Mouse (Mus musculus) cerebellum, adult 2 months (tissue): ENCODE results near the gene Asxl2. TPM values are rescaled to one million over a fixed set of nuclear protein-coding genes. Genes with fewer than 3 reads are reported as not detected.
"Not testable (repeated sequence)": the region's sequence is repeated elsewhere in the genome, so short reads cannot be mapped to it uniquely, and the experiment has no call there.

ENCODE experiments used
- DNase-seq, 2 experiments: peaks; one replicate each; pipeline ENCODE4 v3.0.0; 2021
- H3K27ac ChIP-seq: fragments of 200-500 bp; 2 replicates; pipeline ENCODE4 v1.5.1; 2012; ENCODE audit warnings: low read length, control low read depth, inconsistent platforms; ENCODE audit not compliant: insufficient read depth
- H3K27me3 ChIP-seq: fragments of 200-500 bp; 2 replicates; pipeline ENCODE4 v1.6.1; 2012; ENCODE audit warnings: inconsistent platforms, mild to moderate bottlenecking, low read length, moderate library complexity; ENCODE audit not compliant: control insufficient read depth, insufficient read depth
- H3K4me1 ChIP-seq: fragments of 200-500 bp; 2 replicates; pipeline ENCODE4 v1.6.1; 2011; ENCODE audit warnings: low read length; ENCODE audit not compliant: control insufficient read depth, insufficient read depth
- H3K4me3 ChIP-seq: fragments of 200-500 bp; replicated peaks from 2 replicates; pipeline ENCODE3; 2011; ENCODE audit warnings: mild to moderate bottlenecking, low read depth, low read length, control low read depth; ENCODE audit not compliant: insufficient read depth
- CTCF ChIP-seq: fragments of 200-500 bp; IDR thresholded peaks from 2 replicates; pipeline ENCODE4 v1.5.1; 2011; ENCODE audit warnings: low read depth, mild to moderate bottlenecking, control low read depth, low read length, moderate library complexity, borderline replicate concordance; ENCODE audit not compliant: insufficient read depth
- POLR2A ChIP-seq: fragments of 200-500 bp; IDR thresholded peaks from 2 replicates; pipeline ENCODE4 v1.6.1; 2011; ENCODE audit warnings: low read length, control low read depth, borderline replicate concordance; ENCODE audit not compliant: insufficient read depth
- WGBS: fragments of 180-500 bp; shearing (Covaris S2); methylation state at CpG from one replicate; pipeline ENCODE4 v1.1.7; 2018; 5-methylcytosine and 5-hydroxymethylcytosine counted together
- polyA plus RNA-seq: library from polyadenylated mRNA; depleted of rRNA; stranded (reverse); fragments of >200 nt; gene quantifications from 2 replicates; pipeline ENCODE4 v1.2.3, GENCODE M21; 2012

The Asxl2 gene
- polyA plus RNA-seq, 1 experiment, result 13.7 TPM

- Histone ChIP-seq H3K27me3 (no peaks in the 10 kb centered on the region), H3K4me3 (no peak overlapping the region), H3K27ac (no peak overlapping the region), H3K4me1 (no peaks in the 10 kb centered on the region; the same call in 1 of the 2 replicates)
- WGBS, result 81% methylated on average over 2 of the region's 2 CpGs
- no peak for TF ChIP-seq POLR2A
- no peak for TF ChIP-seq CTCF
- DNase-seq, result no peak
These were observed 36.6 kb upstream of the Asxl2 start for GRCm38 (mm10) chr12:3390071-3390470.

GRCm38 (mm10) chr12:3390577-3391262 is 35.9 kb upstream of the Asxl2 start:
- TF ChIP-seq CTCF, result peak; percentile 93
- TF ChIP-seq POLR2A, result no peak
- H3K4me1 ChIP-seq, result no peaks in the 10 kb centered on the region; the same call in 1 of the 2 replicates
- 21% methylated on average over 12 of the region's 12 CpGs for WGBS
- H3K27me3 ChIP-seq, result no peaks in the 10 kb centered on the region
- peak; percentile 70 to 79 for DNase-seq
- H3K4me3 ChIP-seq, result no peak overlapping the region
- no peak overlapping the region for H3K27ac ChIP-seq

- Histone ChIP-seq H3K4me1 (no peaks in the 10 kb centered on the region; the same call in 1 of the 2 replicates), H3K4me3 (no peak overlapping the region), H3K27ac (no peak overlapping the region), H3K27me3 (no peaks in the 10 kb centered on the region)
- no peak for DNase-seq
- 77% methylated on average over 1 of the region's 1 CpGs for WGBS
- no peak for TF ChIP-seq POLR2A
- TF ChIP-seq CTCF, result no peak
These were observed 35.4 kb upstream of the Asxl2 start for GRCm38 (mm10) chr12:3391276-3391675.

GRCm38 (mm10) chr12:3393140-3393539 is 33.5 kb upstream of the Asxl2 start:
- WGBS, result 80% methylated on average over 4 of the region's 4 CpGs
- no peak overlapping the region for H3K4me3 ChIP-seq
- no peak for DNase-seq
- no peak overlapping the region for H3K27ac ChIP-seq
- H3K4me1 ChIP-seq, result no peaks in the 10 kb centered on the region
- H3K27me3 ChIP-seq, result no peaks in the 10 kb centered on the region
- TF ChIP-seq CTCF (no peak), POLR2A (no peak)

- Histone ChIP-seq H3K4me1 (no peaks in the 10 kb centered on the region), H3K4me3 (no peak overlapping the region), H3K27ac (no peak overlapping the region), H3K27me3 (no peaks in the 10 kb centered on the region)
- no peak for DNase-seq
- 87% methylated on average over 8 of the region's 8 CpGs for WGBS
- TF ChIP-seq POLR2A (no peak), CTCF (no peak)
These were observed 29.7 kb upstream of the Asxl2 start for GRCm38 (mm10) chr12:3396931-3397330.

- H3K27me3 ChIP-seq, H3K4me3 ChIP-seq, DNase-seq, H3K27ac ChIP-seq, H3K4me1 ChIP-seq: not testable (repeated sequence)
- WGBS, result 53% methylated on average over 3 of the region's 3 CpGs
These were observed 21.0 kb upstream of the Asxl2 start for GRCm38 (mm10) chr12:3405662-3406061.

- no peak overlapping the region for H3K27ac ChIP-seq
- WGBS, result 22% methylated on average over 6 of the region's 6 CpGs
- H3K4me1 ChIP-seq, result no peaks in the 10 kb centered on the region
These were observed 20.1 kb upstream of the Asxl2 start for GRCm38 (mm10) chr12:3406585-3406984.

GRCm38 (mm10) chr12:3414956-3415355 is 11.7 kb upstream of the Asxl2 start:
- Histone ChIP-seq H3K4me1 (no peaks in the 10 kb centered on the region; the same call in 1 of the 2 replicates), H3K27me3 (no peaks in the 10 kb centered on the region), H3K27ac (no peak overlapping the region), H3K4me3 (no peak overlapping the region)
- WGBS, result 83% methylated on average over 4 of the region's 4 CpGs
- DNase-seq, result no peak
- TF ChIP-seq POLR2A, result no peak
- no peak for TF ChIP-seq CTCF

More at GRCm38 (mm10) chr12:3406585-3406984, 20.1 kb upstream of the Asxl2 start:
- Histone ChIP-seq H3K27me3 (no peaks in the 10 kb centered on the region), H3K4me3 (no peak overlapping the region)
- no peak for TF ChIP-seq POLR2A
- no peak for TF ChIP-seq CTCF
- no peak for DNase-seq

- DNase-seq, result no peak
- H3K4me1 ChIP-seq, result no peaks in the 10 kb centered on the region; the same call in 1 of the 2 replicates
- no peak overlapping the region for H3K4me3 ChIP-seq
- TF ChIP-seq POLR2A (no peak), CTCF (no peak)
- no peak overlapping the region for H3K27ac ChIP-seq
- WGBS, result 89% methylated on average over 3 of the region's 3 CpGs
- no peaks in the 10 kb centered on the region for H3K27me3 ChIP-seq
These were observed 7.9 kb upstream of the Asxl2 start for GRCm38 (mm10) chr12:3418761-3419160.
